ENCODE assay signal across 16 mouse cellular contexts in genomic region chr16:90533119-90533673, GRCm38 (mm10).
DNase-seq lines count a peak whose midpoint lies in the region; ATAC-seq lines count a peak whose summit lies in the region.
"Had no signal": no experiment of that assay in that cellular context is flagged by ENCODE, and none has a peak within 500 bp of the region (broad histone marks: within the 10 kb centered on the region; RNA-seq: fewer than 3 reads in every experiment).

No protein-coding gene starts in this region.

- no peak overlapping the region for H3K9ac ChIP-seq in embryonic facial prominence, embryonic 14.5 days (ENCODE audit: low read depth, low read length)
- H3K9ac ChIP-seq in limb, embryonic 15.5 days = no peak overlapping the region
- H3K9ac ChIP-seq: hindbrain, embryonic 12.5 days; liver, embryonic 13.5 days had no signal

- peak; percentile 61 for DNase-seq in embryo, embryonic 10 days (ENCODE audit: low spot score)
- DNase-seq in embryo, embryonic 9.5 days (ENCODE audit: extremely low spot score) = no peak
- peak; percentile 30 for DNase-seq in kidney, adult 9 months
- DNase-seq in kidney, adult 11 months = no peak
- DNase-seq in embryonic facial prominence, embryonic 14.5 days (ENCODE audit: low spot score) = peak; percentile 83
- no peak for DNase-seq in c-Kit-positive CD71-positive TER-119-positive erythroid progenitor cells, embryonic 14.5 days (ENCODE audit: low spot score)
- no peak for DNase-seq in adrenal gland, postnatal 25 days
- DNase-seq: adrenal gland, adult 8-10 months; cerebellum, postnatal 25 days; kidney, adult 18-20 months; liver, embryonic 13.5 days; midbrain, embryonic 14.5 days; thymus, adult 2 months had no signal

- no peaks in the 10 kb centered on the region for H3K27me3 ChIP-seq in embryonic facial prominence, embryonic 14.5 days (replicated peaks; ENCODE audit: control insufficient read depth, insufficient read depth, low read length)
- no peaks in the 10 kb centered on the region; the same call in 1 of the 2 replicates for H3K27me3 ChIP-seq in limb, embryonic 15.5 days
- H3K27me3 ChIP-seq: hindbrain, embryonic 12.5 days; liver, embryonic 13.5 days had no signal

- ATAC-seq in embryonic facial prominence, embryonic 14.5 days (ENCODE audit: low read depth) = peak; percentile 56
- no peak for ATAC-seq in limb, embryonic 15.5 days (ENCODE audit: insufficient number of reproducible peaks, low FRiP score, low TSS enrichment, low read depth)

- H3K4me3 ChIP-seq in embryonic facial prominence, embryonic 14.5 days (ENCODE audit: low read depth, low read length) = no peak overlapping the region
- no peak overlapping the region for H3K4me3 ChIP-seq in limb, embryonic 15.5 days
- H3K4me3 ChIP-seq: hindbrain, embryonic 12.5 days; liver, embryonic 13.5 days had no signal

- peaks cover 10% of the 10 kb centered on the region for H3K4me1 ChIP-seq in embryonic facial prominence, embryonic 14.5 days (ENCODE audit: control insufficient read depth, insufficient read depth, low read length)
- peaks cover 12% of the 10 kb centered on the region for H3K4me1 ChIP-seq in limb, embryonic 15.5 days
- H3K4me1 ChIP-seq: liver, embryonic 13.5 days had no signal

- H3K9me3 ChIP-seq in embryonic facial prominence, embryonic 14.5 days (ENCODE audit: control insufficient read depth, low read length) = no peaks in the 10 kb centered on the region
- no peaks in the 10 kb centered on the region for H3K9me3 ChIP-seq in limb, embryonic 15.5 days
- H3K9me3 ChIP-seq: liver, embryonic 13.5 days had no signal

- WGBS in embryonic facial prominence, embryonic 14.5 days = 16% methylated on average over 10 of the region's 10 CpGs
- 8% methylated on average over 10 of the region's 10 CpGs for WGBS in limb, embryonic 15.5 days

- H3K4me2 ChIP-seq in embryonic facial prominence, embryonic 14.5 days (ENCODE audit: low read depth, low read length) = 0 out of 2 replicates have a peak overlapping the region, but pooled peaks have one; percentile 12
- H3K4me2 ChIP-seq in limb, embryonic 15.5 days = 0 out of 2 replicates have a peak overlapping the region, but pooled peaks have one; percentile 6
- H3K4me2 ChIP-seq: hindbrain, embryonic 12.5 days; liver, embryonic 13.5 days had no signal

- peak overlapping the region; percentile 52; the same call in 1 of the 2 replicates for H3K27ac ChIP-seq in embryonic facial prominence, embryonic 14.5 days (replicated peaks; ENCODE audit: low read depth, low read length)
- peak overlapping the region; percentile 62 for H3K27ac ChIP-seq in limb, embryonic 15.5 days
- H3K27ac ChIP-seq: hindbrain, embryonic 12.5 days; liver, embryonic 13.5 days; macrophage had no signal

- no peaks in the 10 kb centered on the region for H3K36me3 ChIP-seq in embryonic facial prominence, embryonic 14.5 days (ENCODE audit: control insufficient read depth, insufficient read depth, low read length)
- H3K36me3 ChIP-seq in limb, embryonic 15.5 days = no peaks in the 10 kb centered on the region
- H3K36me3 ChIP-seq: hindbrain, embryonic 12.5 days; liver, embryonic 13.5 days had no signal

Comparison
In these comparisons a context has a peak if more than half of its experiments do, and no peak if none do; other contexts are left out.
1. DNase-seq: peak in embryo, embryonic 10 days (single experiment), kidney, adult 9 months (single experiment) and embryonic facial prominence, embryonic 14.5 days (single experiment); none in embryo, embryonic 9.5 days (single experiment), kidney, adult 11 months (single experiment), c-Kit-positive CD71-positive TER-119-positive erythroid progenitor cells, embryonic 14.5 days (single experiment) and adrenal gland, postnatal 25 days (single experiment).